Mouse (Mus musculus) thymus, postnatal 14 days (tissue): ENCODE measurements at regions not wholly inside any gene's neighbourhood (a gene's known extent, or its start where the extent isn't known, plus 50 kb on each side); places are given as distances from the start of the nearest gene placed in this dataset.
A peak's percentile ranks its signal among the peaks of the same experiment; 100 is the strongest.
"Not testable (repeated sequence)": the region's sequence is repeated elsewhere in the genome, so short reads cannot be mapped to it uniquely, and the experiment has no call there.

Experiments
- DNase-seq: peaks from one replicate; pipeline ENCODE4 v3.0.0; 2021

DNA sequence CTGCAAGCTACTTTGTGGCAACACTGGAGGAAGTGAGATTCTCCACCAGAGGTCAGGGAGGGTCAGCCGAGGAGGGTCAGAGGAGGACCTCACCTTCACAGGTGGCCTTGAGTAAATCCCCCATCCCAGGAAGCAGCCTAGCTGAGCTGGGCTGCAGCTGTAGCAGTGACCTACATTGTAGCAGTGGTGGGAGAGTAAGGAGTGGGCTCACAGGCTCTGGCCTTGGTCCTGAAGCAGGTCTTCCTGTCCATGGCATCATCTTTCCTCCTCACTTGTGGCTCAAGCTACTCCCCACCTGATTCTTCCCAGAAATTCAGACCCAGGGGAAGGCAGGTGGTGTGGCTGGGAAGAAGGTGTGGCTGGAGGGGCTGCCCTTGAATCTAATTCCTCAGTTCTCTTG is 84.3 kb downstream of the 1810013L24Rik start:
- DNase-seq = not testable (repeated sequence)

DNA sequence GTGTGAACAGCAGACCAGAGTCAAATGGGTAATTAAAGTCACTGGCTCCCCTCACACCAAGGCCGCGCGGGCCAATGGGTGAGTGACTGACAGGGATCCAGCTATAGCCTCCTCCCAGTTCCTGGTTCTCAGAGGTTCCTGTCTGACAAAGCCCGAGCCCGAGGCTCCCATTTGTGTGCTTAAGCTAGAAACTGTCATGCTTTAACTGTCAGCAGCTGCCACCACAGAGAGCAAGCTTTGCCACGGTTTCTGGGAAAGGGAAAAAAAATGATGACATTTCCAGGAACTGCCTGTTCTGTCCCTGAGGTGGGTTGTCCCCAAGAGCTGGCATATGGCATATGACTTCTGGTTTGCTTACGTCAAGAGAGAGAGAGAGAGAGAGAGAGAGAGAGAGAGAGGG is 86.2 kb downstream of the 1810013L24Rik start:
- DNase-seq = no peak

DNA sequence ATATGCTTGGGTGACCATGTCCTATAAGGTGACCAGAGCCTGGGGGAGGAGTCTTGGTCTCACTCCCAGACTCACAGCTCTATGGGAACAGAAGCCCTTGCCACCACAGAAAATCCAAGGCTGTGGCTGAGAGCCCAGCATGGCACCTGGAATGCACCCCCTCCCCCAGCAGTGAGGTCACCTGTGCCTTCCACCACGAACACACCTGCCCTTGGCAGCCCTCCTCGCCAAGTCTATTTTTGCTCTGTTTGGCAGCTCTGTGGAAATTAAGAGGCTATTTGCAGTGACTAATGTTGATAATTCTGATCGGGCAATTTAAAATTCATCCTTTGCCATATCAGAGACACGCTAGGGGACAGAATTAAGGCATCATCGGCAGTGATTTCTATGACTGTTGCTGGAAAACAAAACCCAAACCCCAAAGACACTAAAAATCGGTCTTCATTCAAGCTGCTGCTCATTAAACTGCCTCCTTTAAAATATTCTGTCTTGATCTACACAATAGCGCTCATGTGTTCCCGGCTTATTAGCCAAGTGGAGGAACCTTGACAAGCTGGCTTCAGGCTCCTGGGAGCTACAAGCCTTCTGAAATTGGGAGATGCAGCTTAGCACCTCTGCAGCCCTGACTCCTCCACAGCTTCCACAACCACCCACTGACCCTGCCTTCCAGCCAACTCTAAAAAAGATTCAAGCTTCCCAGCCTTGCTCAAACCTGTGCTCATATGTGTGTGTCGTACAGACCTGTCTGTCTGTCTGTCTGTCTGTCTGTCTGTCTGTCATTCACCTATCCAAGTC is 89.0 kb downstream of the 1810013L24Rik start:
- DNase-seq = no peak

GRCm38 (mm10) chr16:8924732-8925131 is 94.8 kb downstream of the 1810013L24Rik start:
- no peak for DNase-seq

GRCm38 (mm10) chr16:8931961-8932360 is 102.1 kb downstream of the 1810013L24Rik start:
- no peak for DNase-seq

DNA sequence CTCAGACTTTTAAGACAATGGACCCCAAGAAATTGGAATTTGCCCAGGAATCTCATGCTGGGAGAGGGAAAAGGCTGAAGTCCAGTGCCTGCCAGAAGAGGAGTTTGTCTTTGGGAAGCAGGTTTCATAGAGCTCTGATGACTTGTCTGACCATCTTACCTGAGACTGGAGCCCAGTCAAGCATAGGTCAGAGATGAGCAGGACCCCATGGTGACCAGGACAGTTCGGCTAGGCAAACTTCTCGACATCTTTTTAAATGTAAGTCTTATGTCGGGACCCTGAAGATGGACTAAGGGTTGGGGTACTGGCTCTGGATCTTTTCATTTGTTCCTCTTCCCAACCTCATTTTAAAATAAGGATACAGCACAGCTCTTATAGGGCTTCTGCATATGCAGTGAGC is 103.2 kb downstream of the 1810013L24Rik start:
- DNase-seq = no peak

GRCm38 (mm10) chr16:8936446-8936845 is 106.5 kb downstream of the 1810013L24Rik start:
- DNase-seq = no peak

- no peak for DNase-seq
Observed at GRCm38 (mm10) chr16:8938516-8938915, 108.6 kb downstream of the 1810013L24Rik start.

- no peak for DNase-seq
Observed at GRCm38 (mm10) chr16:8939136-8939535, 109.2 kb downstream of the 1810013L24Rik start.

GRCm38 (mm10) chr16:8944412-8945102 is 114.7 kb downstream of the 1810013L24Rik start:
- no peak for DNase-seq

DNA sequence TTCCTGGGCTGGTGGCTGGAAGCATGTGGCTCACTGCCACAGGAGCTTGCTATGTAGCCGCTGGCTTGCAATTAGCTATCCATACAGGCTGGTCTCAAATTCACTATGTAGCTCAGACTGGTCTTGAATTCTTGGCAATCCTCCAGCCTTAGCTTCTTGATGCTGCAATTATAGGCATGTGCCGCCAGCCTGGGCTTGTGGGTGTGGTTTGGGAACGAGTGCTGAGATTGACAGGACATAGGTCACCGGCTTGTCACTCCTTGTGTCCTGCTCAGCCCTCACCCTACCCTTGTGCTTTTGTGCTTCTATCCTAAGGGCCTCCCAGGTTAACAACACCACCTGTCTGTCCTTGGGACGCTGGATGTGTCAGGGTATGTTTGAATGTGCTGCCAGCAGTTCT is 117.9 kb downstream of the 1810013L24Rik start:
- DNase-seq = no peak

DNA sequence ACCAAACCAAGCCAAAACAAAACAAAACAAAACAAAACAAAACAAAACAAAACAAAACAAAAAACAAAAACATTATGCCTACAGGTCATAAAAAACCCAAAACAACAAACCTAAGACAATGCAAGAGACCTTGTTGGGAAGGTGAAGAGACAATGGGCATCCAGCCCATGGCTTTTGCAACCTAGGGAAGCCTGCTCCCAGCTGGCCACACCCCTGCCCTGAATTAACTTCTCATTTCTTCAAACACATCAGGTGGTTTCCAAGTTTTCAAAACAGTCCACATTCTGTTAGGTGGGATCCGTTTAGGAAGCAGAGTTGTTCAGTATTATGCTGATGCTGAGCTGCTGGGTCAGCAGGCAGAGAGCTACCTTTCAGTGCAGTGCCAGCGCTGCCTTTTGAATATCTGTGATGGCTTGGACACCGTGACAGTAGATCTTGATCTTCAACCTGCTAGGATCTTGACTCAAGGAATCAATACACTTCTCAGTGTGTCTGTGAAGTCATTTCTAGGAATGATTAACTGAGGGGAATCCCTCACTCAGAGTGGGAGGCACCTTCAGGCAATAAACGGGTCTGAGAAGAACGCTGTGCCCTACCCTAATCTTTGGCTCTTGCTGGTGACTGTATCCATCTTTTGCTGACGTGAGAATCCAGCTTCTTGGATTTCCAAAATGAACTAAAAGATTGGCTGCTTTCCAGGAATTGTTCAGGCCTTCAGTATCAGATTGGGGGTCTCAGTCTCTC is 121.4 kb downstream of the 1810013L24Rik start:
- DNase-seq = no peak

GRCm38 (mm10) chr16:8961739-8962138 is 131.8 kb downstream of the 1810013L24Rik start:
- no peak for DNase-seq

DNA sequence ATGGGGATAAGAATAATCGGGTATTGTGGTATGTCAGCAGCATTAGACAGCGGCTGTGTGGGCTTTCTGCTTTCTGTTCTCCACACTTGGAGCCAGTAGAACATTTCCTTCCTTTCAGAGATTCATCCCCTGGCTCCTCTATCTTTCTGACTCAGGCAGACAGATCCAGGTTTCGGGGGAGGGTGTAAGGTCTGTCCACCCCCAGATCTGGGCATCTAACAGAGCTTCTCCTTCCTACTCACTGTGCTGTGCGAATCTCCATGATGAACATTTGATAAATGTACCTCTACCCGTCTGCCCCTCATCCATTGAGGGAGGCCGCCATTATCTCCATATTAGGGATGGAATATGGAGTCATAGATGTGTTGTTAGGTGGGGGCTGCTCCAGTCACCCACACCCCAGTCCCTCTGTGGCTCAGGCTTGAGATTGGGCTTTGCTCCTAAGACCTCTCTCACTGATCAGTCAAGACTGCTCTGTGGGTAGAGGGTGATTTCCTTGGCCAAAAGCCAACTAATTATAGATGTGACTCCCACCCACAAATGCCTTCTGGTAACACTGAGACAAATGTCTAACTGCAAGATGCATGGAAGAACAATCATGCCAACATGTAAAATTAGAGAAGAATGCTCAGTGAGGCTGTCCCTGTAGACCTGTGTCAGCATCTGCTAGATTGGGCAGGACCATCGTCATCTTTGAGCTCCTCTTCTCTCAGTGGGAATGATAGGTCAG is 163.8 kb downstream of the 1810013L24Rik start:
- no peak for DNase-seq

GRCm38 (mm10) chr16:8994521-8994920 is 164.6 kb downstream of the 1810013L24Rik start:
- no peak for DNase-seq

GRCm38 (mm10) chr16:8997250-8997649 is 167.3 kb downstream of the 1810013L24Rik start:
- DNase-seq = no peak

- no peak for DNase-seq
Observed at GRCm38 (mm10) chr16:9004012-9004411, 174.1 kb downstream of the 1810013L24Rik start.

DNA sequence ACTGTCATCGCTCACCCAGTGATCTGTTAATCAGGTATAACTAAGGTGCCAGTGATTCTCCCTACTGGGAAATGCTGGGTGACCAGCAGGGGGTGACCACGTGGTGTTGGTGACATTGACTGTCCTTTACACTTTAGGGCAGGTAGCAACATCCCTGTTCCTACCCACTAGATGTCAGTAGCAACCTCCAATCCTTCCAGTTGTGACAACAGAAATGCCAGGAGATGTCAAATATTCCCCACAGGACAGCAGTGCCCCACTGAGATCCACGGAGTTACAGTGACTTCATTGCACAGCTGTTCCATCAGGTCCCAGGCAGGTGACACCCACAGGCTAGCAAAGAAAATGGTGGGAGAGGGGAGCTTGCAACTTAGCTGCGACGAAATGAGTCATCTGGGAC is 176.0 kb downstream of the 1810013L24Rik start:
- DNase-seq = no peak

DNA sequence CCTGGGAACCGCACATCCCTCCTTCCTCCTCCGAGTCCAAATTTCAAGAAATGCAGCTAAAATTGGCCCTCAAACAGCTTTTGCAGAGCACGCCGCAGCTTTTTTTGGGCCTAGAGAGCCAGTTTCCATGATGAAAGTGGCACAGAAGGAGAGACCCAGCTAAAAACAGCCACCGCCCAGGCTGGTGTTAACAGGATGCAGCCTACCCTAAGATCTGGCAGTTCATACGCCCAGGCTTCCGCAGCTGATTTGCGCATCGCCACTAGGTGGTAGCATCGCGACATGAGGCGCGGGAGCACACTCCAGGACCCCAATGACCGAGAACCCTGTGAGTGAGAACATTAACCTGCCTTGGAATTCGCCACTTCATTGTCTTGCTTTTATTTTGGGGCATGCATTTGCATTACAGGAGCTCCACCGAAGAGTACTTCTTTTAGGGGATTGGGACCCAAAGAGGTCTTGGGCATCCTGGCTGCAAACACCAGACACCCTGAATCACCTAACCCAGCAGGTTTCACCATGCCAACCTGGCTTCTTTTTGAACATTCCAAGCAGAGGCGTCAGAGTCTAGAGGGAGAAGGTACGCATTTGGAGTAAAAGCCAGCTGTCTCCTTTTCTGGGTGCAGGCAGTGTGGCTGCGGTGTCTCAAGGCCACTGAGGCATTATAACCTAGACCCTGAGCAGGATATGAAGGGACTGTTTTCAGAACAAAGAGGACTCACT is 179.6 kb downstream of the 1810013L24Rik start:
- DNase-seq = peak; percentile 63

DNA sequence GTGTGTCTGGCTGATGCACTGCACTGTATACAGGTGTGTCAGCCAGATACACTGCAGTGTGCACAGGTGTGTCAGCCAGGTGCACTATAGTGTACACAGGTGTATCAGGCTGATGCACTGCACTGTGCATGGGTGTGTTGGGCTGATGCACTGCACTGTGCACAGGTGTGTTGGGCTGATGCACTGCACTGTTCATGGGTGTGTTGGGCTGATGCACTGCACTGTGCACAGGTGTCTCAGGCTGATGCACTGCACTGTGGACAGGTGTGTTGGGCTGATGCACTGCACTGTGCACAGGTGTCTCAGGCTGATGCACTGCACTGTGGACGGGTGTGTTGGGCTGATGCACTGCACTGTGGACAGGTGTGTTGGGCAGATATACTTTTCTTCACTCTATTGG is 181.2 kb downstream of the 1810013L24Rik start:
- DNase-seq = no peak

DNA sequence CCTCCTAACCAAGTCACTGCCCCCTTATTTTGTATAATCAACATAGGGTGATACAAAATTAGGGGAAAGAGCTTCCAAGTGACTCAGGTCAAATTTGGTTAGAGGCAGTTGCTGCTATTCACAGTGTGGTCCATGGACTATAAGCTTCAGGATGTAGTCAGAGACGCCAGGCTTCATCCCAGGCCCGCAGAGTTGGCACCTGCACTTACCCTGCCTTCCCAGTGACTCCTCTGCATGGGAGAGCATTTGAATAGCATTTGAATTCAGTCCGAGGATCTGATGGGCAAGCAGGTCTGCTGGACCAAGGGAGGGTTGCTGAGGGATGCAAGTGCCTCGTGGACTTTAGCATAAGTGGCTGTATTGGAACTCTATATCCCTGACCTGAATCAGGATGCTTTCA is 181.8 kb downstream of the 1810013L24Rik start:
- no peak for DNase-seq

- DNase-seq = no peak
Observed at GRCm38 (mm10) chr16:9016040-9016761, 186.3 kb downstream of the 1810013L24Rik start.
